15 mouse cellular contexts compared by ENCODE assay signal in genomic region chr3:116210720-116211121, GRCm38 (mm10). TPM values are rescaled to one million over a fixed set of nuclear protein-coding genes. Genes with fewer than 3 reads are reported as not detected.
DNase-seq lines count a peak whose midpoint lies in the region; ATAC-seq lines count a peak whose summit lies in the region.
"Had no signal": no experiment of that assay in that cellular context is flagged by ENCODE, and none has a peak within 500 bp of the region (broad histone marks: within the 10 kb centered on the region; RNA-seq: fewer than 3 reads in every experiment).

No protein-coding gene starts in this region.

- no peak overlapping the region for H3K9ac ChIP-seq in heart, embryonic 15.5 days
- no peak overlapping the region for H3K9ac ChIP-seq in liver, embryonic 12.5 days
- H3K9ac ChIP-seq: liver, embryonic 14.5 days had no signal

- no peak overlapping the region for H3K4me2 ChIP-seq in heart, embryonic 15.5 days
- no peak overlapping the region for H3K4me2 ChIP-seq in liver, embryonic 12.5 days

- H3K9me3 ChIP-seq in heart, embryonic 15.5 days (replicated peaks): no peaks in the 10 kb centered on the region
- no peaks in the 10 kb centered on the region for H3K9me3 ChIP-seq in liver, embryonic 12.5 days (replicated peaks)
- H3K9me3 ChIP-seq: midbrain, embryonic 10.5 days had no signal

- intact Hi-C loops in heart, postnatal 36 days (cut with DNase I): loop anchor here (2.0 kb wide), 1 partner anchor 170 kb away; no protein-coding TSS in a partner anchor
- intact Hi-C loops in gastrocnemius, postnatal 14 days (cut with DNase I; ENCODE audit: low total_unique reads): no loop called here

- ATAC-seq in heart, embryonic 15.5 days (replicated peaks; ENCODE audit: insufficient number of reproducible peaks, insufficient read depth, low FRiP score, low read depth): peak; percentile 70; the same call in 1 of the 2 replicates
- no peak for ATAC-seq in liver, embryonic 12.5 days
- ATAC-seq: CD4-positive, CD25-positive, alpha-beta regulatory T cell, adult 4 months; forebrain, embryonic 16.5 days; intestine, postnatal 0 days had no signal

- no peak for DNase-seq in heart, postnatal 36 days
- DNase-seq in gastrocnemius, postnatal 14 days: peak; percentile 17
- peak; percentile 53 to 59 for DNase-seq in kidney, postnatal 4 days
- no peak for DNase-seq in T-cell, adult 2 months (ENCODE audit: low spot score)
- DNase-seq: cerebellum, adult 18-20 months; left cerebral cortex, postnatal 4 days; thymus, adult 2 months had no signal

- H3K36me3 ChIP-seq in heart, embryonic 15.5 days: no peaks in the 10 kb centered on the region
- no peaks in the 10 kb centered on the region for H3K36me3 ChIP-seq in liver, embryonic 12.5 days
- H3K36me3 ChIP-seq: midbrain, embryonic 10.5 days had no signal

- H3K27me3 ChIP-seq in heart, embryonic 15.5 days: no peaks in the 10 kb centered on the region
- no peaks in the 10 kb centered on the region for H3K27me3 ChIP-seq in liver, embryonic 12.5 days (replicated peaks)

- H3K4me1 ChIP-seq in heart, embryonic 15.5 days (replicated peaks): peaks cover 9% of the 10 kb centered on the region; the same call in 1 of the 2 replicates
- peaks cover 12% of the 10 kb centered on the region; the same call in 1 of the 2 replicates for H3K4me1 ChIP-seq in brown adipose tissue, adult 24 weeks (ENCODE audit: control insufficient read depth, insufficient read depth, insufficient read length, low read length)
- no peaks in the 10 kb centered on the region for H3K4me1 ChIP-seq in liver, embryonic 12.5 days
- H3K4me1 ChIP-seq: midbrain, embryonic 10.5 days had no signal

- H3K27ac ChIP-seq in heart, embryonic 15.5 days: no peak overlapping the region
- H3K27ac ChIP-seq in brown adipose tissue, adult 24 weeks (replicated peaks; ENCODE audit: low read depth, low read length): peak overlapping the region; percentile 45; the same call in 1 of the 2 replicates
- H3K27ac ChIP-seq in liver, embryonic 12.5 days: no peak overlapping the region
- H3K27ac ChIP-seq: liver, embryonic 14.5 days; midbrain, embryonic 10.5 days had no signal

- WGBS in heart, embryonic 15.5 days: 58% methylated on average over 8 of the region's 8 CpGs
- 60% methylated on average over 8 of the region's 8 CpGs for WGBS in liver, embryonic 12.5 days (ENCODE audit: insufficient replicate concordance)

- no peak overlapping the region for H3K4me3 ChIP-seq in heart, embryonic 15.5 days
- no peak overlapping the region for H3K4me3 ChIP-seq in brown adipose tissue, adult 24 weeks (ENCODE audit: insufficient read depth, low read depth, low read length)
- H3K4me3 ChIP-seq in liver, embryonic 12.5 days: no peak overlapping the region
- H3K4me3 ChIP-seq: midbrain, embryonic 10.5 days had no signal

RNA-seq across cellular contexts. Expression of gene Gpr88, which starts 42.6 kb away (rescaled TPM):
- 0.34 and 0.35 TPM in 2 replicates for polyA plus RNA-seq in heart, embryonic 15.5 days (2015; fragmentation: Nextera tagmentation; extraction: Ambion mirVana)
- under 1 TPM; 0.14 TPM for total RNA-seq in heart, postnatal 36 days (2021)
- 0.33 TPM in 1 of 2 replicates, not detected in the other for polyA plus RNA-seq in brown adipose tissue, adult 24 weeks (2012; ENCODE audit: insufficient read depth, insufficient read length, missing spikeins)
- under 1 TPM; 0.23 to 0.69 TPM for total RNA-seq in gastrocnemius, postnatal 14 days (2021)
- polyA plus RNA-seq in liver, embryonic 12.5 days (2016; fragmentation: Nextera tagmentation; extraction: Ambion mirVana): 0.20 and 0.35 TPM in 2 replicates
- polyA plus RNA-seq: CD4-positive, CD25-positive, alpha-beta regulatory T cell, adult 4 months; midbrain, embryonic 10.5 days had no signal

Comparison
In these comparisons a context has a peak if more than half of its experiments do, and no peak if none do; other contexts are left out.
1. DNase-seq: peak in gastrocnemius, postnatal 14 days (single experiment) and kidney, postnatal 4 days (2 of 2); none in heart, postnatal 36 days (0 of 2) and T-cell, adult 2 months (single experiment).